Comparison of ENCODE assay signal across 9 mouse cellular contexts in the genomic region with DNA sequence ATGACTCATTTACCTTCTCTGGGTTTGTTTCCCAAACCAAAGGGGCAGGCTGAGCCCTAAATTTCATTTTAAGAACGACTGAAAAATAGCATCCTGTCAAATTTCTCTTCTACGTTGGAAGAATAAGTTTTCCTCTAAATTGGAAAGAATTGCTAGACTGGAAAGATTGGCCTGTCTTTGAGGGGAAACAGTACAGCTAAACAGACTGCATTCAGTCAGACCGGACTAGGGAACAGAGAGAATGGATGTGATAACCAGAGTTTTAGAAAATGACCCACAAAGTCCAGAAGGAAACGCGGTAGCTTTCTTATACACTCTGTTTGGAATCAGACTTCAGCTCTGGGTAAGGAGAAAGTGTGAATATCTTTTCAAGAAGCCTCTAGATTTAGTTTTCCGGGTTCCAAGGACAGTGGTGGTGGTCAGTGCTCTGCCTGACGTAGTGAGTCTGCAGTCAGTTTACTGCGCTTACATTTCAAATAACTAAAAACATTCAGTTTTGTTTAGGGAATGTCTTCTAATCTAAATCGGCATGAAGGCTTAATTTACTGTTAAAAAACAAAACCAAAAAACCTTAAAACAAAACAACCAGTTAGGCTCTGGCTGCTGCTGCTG. TPM values are rescaled to one million over a fixed set of nuclear protein-coding genes. Genes with fewer than 3 reads are reported as not detected.
A peak's percentile ranks its signal among the peaks of the same experiment; 100 is the strongest.
DNase-seq lines count a peak whose midpoint lies in the region; ATAC-seq and TF ChIP-seq lines count a peak whose summit lies in the region.
"Had no signal": no experiment of that assay in that cellular context is flagged by ENCODE, and none has a peak within 500 bp of the region (broad histone marks: within the 10 kb centered on the region; RNA-seq: fewer than 3 reads in every experiment).

No protein-coding gene starts in this region.

- no peaks in the 10 kb centered on the region for H3K9me3 ChIP-seq in erythroblast, embryonic 14.5 days (ENCODE audit: control insufficient read depth, low read length)
- H3K9me3 ChIP-seq in forebrain, embryonic 15.5 days: no peaks in the 10 kb centered on the region
- no peaks in the 10 kb centered on the region for H3K9me3 ChIP-seq in liver, embryonic 16.5 days (replicated peaks; ENCODE audit: control insufficient read depth, low read length)

- WGBS in forebrain, embryonic 15.5 days: 33% methylated on average over 9 of the region's 9 CpGs
- WGBS in liver, embryonic 16.5 days (ENCODE audit: insufficient replicate concordance): 15% methylated on average over 9 of the region's 9 CpGs

- H3K79me3 ChIP-seq in C2C12 (ENCODE audit: low read depth): peaks cover 17% of the 10 kb centered on the region

- peak overlapping the region; percentile 62 for H3K4me3 ChIP-seq in erythroblast, embryonic 14.5 days (replicated peaks)
- peak overlapping the region; percentile 40 for H3K4me3 ChIP-seq in C2C12 (ENCODE audit: insufficient read depth, poor library complexity, severe bottlenecking)
- H3K4me3 ChIP-seq in forebrain, embryonic 15.5 days: peak overlapping the region; percentile 50
- H3K4me3 ChIP-seq in liver, embryonic 16.5 days (ENCODE audit: low read depth, low read length): peak overlapping the region; percentile 54

- H3K36me3 ChIP-seq in erythroblast, embryonic 14.5 days (ENCODE audit: control insufficient read depth): no peaks in the 10 kb centered on the region
- H3K36me3 ChIP-seq in C2C12 (ENCODE audit: control insufficient read depth, insufficient read depth): no peaks in the 10 kb centered on the region
- H3K36me3 ChIP-seq in forebrain, embryonic 15.5 days: no peaks in the 10 kb centered on the region
- no peaks in the 10 kb centered on the region for H3K36me3 ChIP-seq in liver, embryonic 16.5 days (ENCODE audit: control insufficient read depth, insufficient read depth)

- H3K27ac ChIP-seq in forebrain, embryonic 15.5 days (replicated peaks): peak overlapping the region; percentile 83
- H3K27ac ChIP-seq in liver, embryonic 16.5 days (ENCODE audit: low read length): peak overlapping the region; percentile 15; the same call in 1 of the 2 replicates

- ATAC-seq in erythroblast, adult 5-6 weeks (replicated peaks; ENCODE audit: low FRiP score, poor library complexity, severe bottlenecking): no peak
- ATAC-seq in forebrain, embryonic 15.5 days (replicated peaks): no peak
- no peak for ATAC-seq in liver, embryonic 16.5 days (ENCODE audit: low read depth)

- H3K4me2 ChIP-seq in forebrain, embryonic 15.5 days (replicated peaks): peak overlapping the region; percentile 70
- peak overlapping the region; percentile 69 for H3K4me2 ChIP-seq in liver, embryonic 16.5 days (ENCODE audit: low read depth, low read length)

- H3K79me2 ChIP-seq in C2C12 (ENCODE audit: control insufficient read depth, insufficient read depth): peaks cover 29% of the 10 kb centered on the region

- no peak for TF ChIP-seq CTCF in C2C12 (IDR thresholded peaks at IDR 0.05; ENCODE audit: control insufficient read depth, insufficient read depth, insufficient read length)

- H3K4me1 ChIP-seq in erythroblast, embryonic 14.5 days (ENCODE audit: control insufficient read depth): peaks cover 50% of the 10 kb centered on the region
- peaks cover 37% of the 10 kb centered on the region for H3K4me1 ChIP-seq in forebrain, embryonic 15.5 days
- H3K4me1 ChIP-seq in liver, embryonic 16.5 days (ENCODE audit: control insufficient read depth, low read depth, low read length): peaks cover 26% of the 10 kb centered on the region

- DNase-seq in layer of hippocampus, adult 11-12 months (ENCODE audit: low spot score): no peak
- DNase-seq in thymus, postnatal 25 days: no peak
- DNase-seq in cerebellum, postnatal 10 days: no peak

- peak overlapping the region; percentile 48 for H3ac ChIP-seq in C2C12 (ENCODE audit: control insufficient read depth, insufficient read length, low read depth)

- H3K27me3 ChIP-seq in erythroblast, embryonic 14.5 days (ENCODE audit: control insufficient read depth): no peaks in the 10 kb centered on the region
- no peaks in the 10 kb centered on the region for H3K27me3 ChIP-seq in C2C12 (ENCODE audit: control insufficient read depth, insufficient read depth, insufficient read length)
- no peaks in the 10 kb centered on the region for H3K27me3 ChIP-seq in forebrain, embryonic 15.5 days
- no peaks in the 10 kb centered on the region for H3K27me3 ChIP-seq in liver, embryonic 16.5 days (ENCODE audit: control insufficient read depth, insufficient read depth, low read depth, low read length)

- H3K9ac ChIP-seq in forebrain, embryonic 15.5 days (replicated peaks): peak overlapping the region; percentile 63
- peak overlapping the region; percentile 37 for H3K9ac ChIP-seq in liver, embryonic 16.5 days (ENCODE audit: low read depth, low read length)

TF ChIP-seq in C2C12, 6 proteins besides CTCF, POLR2A, EP300 and RAD21:
- TF ChIP-seq MYOG (IDR thresholded peaks at IDR 0.05; ENCODE audit: control insufficient read depth, extremely low read depth, insufficient read length) (no peak), MAX (IDR thresholded peaks at IDR 0.05) (no peak), CEBPB (IDR thresholded peaks at IDR 0.05; ENCODE audit: low read depth) (no peak), FOSL1 (IDR thresholded peaks at IDR 0.05; ENCODE audit: insufficient read depth, low read length, poor library complexity, severe bottlenecking) (no peak), USF1 (IDR thresholded peaks at IDR 0.05; ENCODE audit: low read depth) (no peak), MYOD1 (IDR thresholded peaks at IDR 0.05; ENCODE audit: control insufficient read depth, insufficient read length, low read depth) (no peak)

RNA-seq across cellular contexts. Expression of a gene that starts 0.7 kb away (rescaled TPM):
- polyA plus RNA-seq in erythroblast, embryonic 14.5 days (2012): 0.07 TPM in 1 of 2 replicates, not detected in the other
- 2.3 TPM in 1 of 2 replicates, not detected in the other for total RNA-seq in erythroblast, adult 5-6 weeks (2015; ENCODE audit: low replicate concordance)
- total RNA-seq in erythroblast, adult 5-6 weeks (2017; ENCODE audit: low replicate concordance): 0.70 and 2.9 TPM in 2 replicates
- polyA plus RNA-seq in C2C12 (2012; fragmentation: generic; extraction: Trizol): 36.5 TPM
- 11.8 and 12.0 TPM in 2 replicates for polyA plus RNA-seq in forebrain, embryonic 15.5 days (2015; fragmentation: Nextera tagmentation; extraction: Ambion mirVana)
- polyA plus RNA-seq in liver, embryonic 16.5 days (2015; fragmentation: Nextera tagmentation; extraction: Ambion mirVana): 4.0 and 4.4 TPM in 2 replicates

RNA-seq across cellular contexts. Expression of a gene that starts 2.8 kb away (rescaled TPM):
- 0.02 and 0.08 TPM in 2 replicates for polyA plus RNA-seq in erythroblast, embryonic 14.5 days (2012)
- 2.5 and 8.2 TPM in 2 replicates for total RNA-seq in erythroblast, adult 5-6 weeks (2015; ENCODE audit: low replicate concordance)
- 2.9 and 7.2 TPM in 2 replicates for total RNA-seq in erythroblast, adult 5-6 weeks (2017; ENCODE audit: low replicate concordance)
- 22.0 TPM for polyA plus RNA-seq in C2C12 (2012; fragmentation: generic; extraction: Trizol)
- 12.7 and 13.6 TPM in 2 replicates for polyA plus RNA-seq in forebrain, embryonic 15.5 days (2015; fragmentation: Nextera tagmentation; extraction: Ambion mirVana)
- polyA plus RNA-seq in liver, embryonic 16.5 days (2015; fragmentation: Nextera tagmentation; extraction: Ambion mirVana): 0.54 and 0.81 TPM in 2 replicates

RNA-seq across cellular contexts. Expression of a gene that starts 24.0 kb away (rescaled TPM):
- polyA plus RNA-seq in erythroblast, embryonic 14.5 days (2012): not detected in 2 replicates
- not detected in 2 replicates for total RNA-seq in erythroblast, adult 5-6 weeks (2015; ENCODE audit: low replicate concordance)
- total RNA-seq in erythroblast, adult 5-6 weeks (2017; ENCODE audit: low replicate concordance): not detected in 2 replicates
- polyA plus RNA-seq in C2C12 (2012; fragmentation: generic; extraction: Trizol): 0.05 TPM
- polyA plus RNA-seq in forebrain, embryonic 15.5 days (2015; fragmentation: Nextera tagmentation; extraction: Ambion mirVana): 0.51 and 0.91 TPM in 2 replicates
- polyA plus RNA-seq in liver, embryonic 16.5 days (2015; fragmentation: Nextera tagmentation; extraction: Ambion mirVana): 0.07 TPM in 1 of 2 replicates, not detected in the other
- polyA plus RNA-seq: large intestine, adult 2 months had no signal

RNA-seq across cellular contexts. Expression of a gene that starts 24.4 kb away (rescaled TPM):
- 0.05 and 0.07 TPM in 2 replicates for polyA plus RNA-seq in erythroblast, embryonic 14.5 days (2012)
- 6.9 and 7.5 TPM in 2 replicates for total RNA-seq in erythroblast, adult 5-6 weeks (2015; ENCODE audit: low replicate concordance)
- 2.2 TPM in 1 of 2 replicates, not detected in the other for total RNA-seq in erythroblast, adult 5-6 weeks (2017; ENCODE audit: low replicate concordance)
- 18.2 TPM for polyA plus RNA-seq in C2C12 (2012; fragmentation: generic; extraction: Trizol)
- polyA plus RNA-seq in forebrain, embryonic 15.5 days (2015; fragmentation: Nextera tagmentation; extraction: Ambion mirVana): 86.9 and 90.8 TPM in 2 replicates
- polyA plus RNA-seq in liver, embryonic 16.5 days (2015; fragmentation: Nextera tagmentation; extraction: Ambion mirVana): 5.7 and 6.9 TPM in 2 replicates
